Mouse (Mus musculus) naive thymus-derived CD4-positive, alpha-beta T cell, adult 2 months (primary cell): Measurements from ENCODE around the gene Eef2.
"Not testable (repeated sequence)": the region's sequence is repeated elsewhere in the genome, so short reads cannot be mapped to it uniquely, and the experiment has no call there.

Experiments used
- DNase-seq: peaks from one replicate; pipeline ENCODE4 v3.0.0-alpha.2; 2011; ENCODE audit warnings: low read depth

The Eef2 gene

DNA sequence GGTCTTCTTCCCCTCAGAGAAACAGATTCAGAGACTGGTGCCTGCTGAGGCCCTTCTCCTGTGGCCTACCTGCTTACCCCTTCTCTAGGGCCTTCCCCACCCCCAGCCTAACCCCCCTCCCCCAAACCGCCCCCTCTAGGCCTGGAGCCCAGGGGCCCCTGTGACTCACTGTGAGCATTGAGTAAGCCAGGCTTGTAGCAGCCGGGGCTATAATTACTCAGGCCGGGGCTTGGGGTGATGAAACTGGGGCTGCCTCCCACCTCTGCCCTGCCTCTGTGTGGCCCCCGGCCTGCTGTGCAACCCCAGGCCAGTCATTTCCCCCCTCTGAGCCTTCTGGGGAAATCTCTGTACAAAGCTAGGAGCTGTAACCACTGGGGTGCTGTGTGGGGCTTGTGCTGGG is 30.1 kb upstream of the Eef2 start:
- no peak for DNase-seq

DNA sequence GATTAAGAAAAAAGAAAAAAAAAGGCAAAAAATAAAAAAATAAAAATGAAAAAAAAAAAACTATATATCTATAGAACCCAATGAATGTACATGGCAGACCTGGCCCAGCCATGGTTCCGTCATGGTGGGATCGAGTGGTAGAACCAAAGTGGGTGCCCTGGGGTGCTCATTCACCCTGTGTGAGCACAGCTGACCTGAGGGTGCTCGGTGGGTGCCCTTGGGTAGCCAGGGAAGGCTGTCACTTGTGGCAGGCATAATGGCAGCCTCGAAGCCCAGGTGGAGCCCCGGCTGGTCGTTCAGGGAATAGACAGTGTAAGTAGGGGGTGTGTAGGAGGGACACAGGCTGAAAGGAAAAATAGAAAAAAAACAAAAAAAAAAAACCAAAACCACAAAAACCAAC is 25.2 kb upstream of the Eef2 start:
- no peak for DNase-seq

DNA sequence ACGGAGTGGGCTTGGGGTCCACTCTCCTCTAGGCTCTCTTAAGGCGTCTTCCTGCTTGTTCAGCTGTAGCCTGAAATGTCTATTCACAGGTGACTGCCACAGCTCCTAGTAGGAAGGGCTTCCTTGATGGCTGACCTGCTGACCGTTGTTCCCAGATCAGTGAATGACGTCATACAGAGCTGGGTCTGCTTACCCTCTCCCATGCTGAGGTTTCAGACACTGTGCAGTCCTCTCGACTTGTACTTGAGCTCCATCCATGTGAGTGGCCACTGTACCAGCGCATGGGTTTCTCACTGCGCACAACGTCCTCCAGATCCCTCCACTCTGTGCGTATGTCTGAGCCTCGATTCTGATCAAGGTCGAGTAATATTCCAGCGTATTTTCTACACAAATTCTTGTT is 23.8 kb upstream of the Eef2 start:
- DNase-seq, result no peak

DNA sequence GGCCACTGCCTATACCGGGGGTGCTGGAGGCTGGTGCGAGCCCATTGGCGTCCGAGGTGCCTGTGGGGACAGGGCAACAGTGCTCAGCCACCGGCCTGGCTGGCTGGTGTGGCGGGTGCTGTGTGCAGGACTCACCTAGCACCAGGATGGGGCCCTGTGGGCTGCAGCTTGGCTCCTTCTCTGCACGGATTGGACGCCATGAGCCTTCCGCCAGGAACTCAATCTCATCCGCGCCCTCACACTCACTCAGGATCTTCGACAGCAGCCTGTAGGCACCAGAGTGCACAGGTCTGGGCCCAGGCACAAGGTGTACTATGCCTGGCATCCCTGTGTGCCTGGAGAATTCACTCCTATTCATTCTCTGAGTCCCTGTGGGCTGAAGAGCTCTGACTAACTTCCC is 22.1 kb upstream of the Eef2 start:
- no peak for DNase-seq

DNA sequence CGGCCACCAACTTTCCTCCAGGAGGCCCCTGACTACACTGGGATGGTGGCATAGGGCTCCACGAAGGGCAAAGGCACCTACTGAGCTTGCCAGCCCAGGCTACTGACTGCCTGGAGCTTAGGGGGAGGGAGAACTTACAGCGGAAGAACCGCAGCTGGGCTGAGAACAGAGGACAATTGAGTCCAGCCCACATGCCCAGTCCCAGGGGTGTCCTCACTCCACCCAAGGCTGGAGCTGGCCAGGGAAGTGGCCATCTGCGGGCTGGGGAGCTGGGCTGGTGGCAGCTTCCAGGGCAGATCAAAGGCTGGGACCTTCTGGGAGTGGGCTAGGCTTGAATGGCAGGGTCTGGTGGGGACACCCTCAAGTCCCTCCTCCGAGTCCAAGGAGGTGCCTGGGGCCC is 21.7 kb upstream of the Eef2 start:
- DNase-seq, result no peak

DNA sequence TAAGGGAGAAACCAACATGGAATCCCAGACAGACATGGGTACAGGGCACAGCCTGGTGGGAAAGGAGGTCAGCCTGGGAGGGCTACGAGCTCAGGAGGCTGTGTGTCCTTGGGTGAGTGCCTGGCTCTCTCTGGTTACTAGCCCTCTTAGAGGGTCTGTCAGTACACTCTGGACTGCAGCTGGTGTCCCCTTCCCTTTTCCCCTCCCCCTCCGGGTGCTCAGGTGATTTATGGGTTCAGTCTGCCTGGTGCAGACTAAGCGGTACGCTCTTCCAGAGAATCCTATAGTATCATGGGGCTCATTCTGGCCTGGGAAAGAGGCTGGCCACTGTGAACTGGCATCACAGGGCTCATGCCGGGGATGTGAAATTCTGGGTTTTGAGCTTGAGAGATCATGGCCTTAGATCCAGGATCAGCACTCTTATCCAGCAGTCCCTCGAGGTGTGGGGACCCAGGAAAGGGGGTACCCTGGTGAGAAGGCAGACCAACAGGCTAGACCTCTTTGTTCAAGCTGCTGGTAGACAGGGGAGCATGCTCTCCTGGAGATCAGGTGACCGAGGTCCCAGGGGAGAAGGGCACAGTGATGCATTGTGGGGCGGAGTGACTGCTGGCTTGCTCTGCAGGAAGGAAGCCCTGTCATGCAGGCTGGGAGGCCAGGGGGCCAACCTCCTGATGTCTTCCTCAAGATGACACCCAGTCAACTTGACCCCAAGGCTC is 14.7 kb upstream of the Eef2 start:
- no peak for DNase-seq

DNA sequence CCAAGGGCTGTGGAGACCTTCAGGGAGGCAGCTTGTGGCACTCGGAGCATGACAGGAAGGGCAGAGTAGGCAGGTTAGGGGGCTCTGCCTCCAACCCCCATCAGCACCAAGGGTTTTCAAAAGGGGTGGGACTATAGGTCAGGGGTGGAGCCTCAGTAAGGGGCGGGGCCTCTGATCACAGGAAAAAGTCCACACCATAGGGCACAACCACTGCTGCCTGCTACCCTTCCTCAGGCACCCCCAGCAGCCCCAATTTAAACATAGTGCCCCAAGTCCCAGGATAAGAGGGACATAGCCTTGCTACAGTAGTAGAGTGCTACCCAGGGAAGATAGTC is 14.1 kb upstream of the Eef2 start:
- DNase-seq, result no peak

DNA sequence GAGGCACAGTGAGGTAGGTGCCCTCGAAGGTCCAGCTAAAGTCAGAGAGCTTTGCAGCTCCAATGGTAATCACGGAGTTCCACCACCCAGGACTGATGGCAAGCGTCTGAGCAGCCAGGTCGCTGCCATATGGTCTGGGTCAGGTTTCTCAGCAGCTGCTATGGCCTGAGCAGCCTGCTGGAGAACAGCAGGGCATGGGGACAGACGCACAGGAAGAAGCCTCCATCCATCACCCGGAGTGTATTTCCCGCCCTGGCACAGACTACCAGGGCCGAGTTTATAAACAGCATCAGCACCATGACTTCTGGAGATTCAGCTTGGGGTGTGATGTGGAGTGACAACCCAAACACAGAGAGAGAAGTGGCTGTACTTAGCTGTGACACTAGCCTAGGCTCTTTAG is 11.3 kb upstream of the Eef2 start:
- DNase-seq, result no peak

DNA sequence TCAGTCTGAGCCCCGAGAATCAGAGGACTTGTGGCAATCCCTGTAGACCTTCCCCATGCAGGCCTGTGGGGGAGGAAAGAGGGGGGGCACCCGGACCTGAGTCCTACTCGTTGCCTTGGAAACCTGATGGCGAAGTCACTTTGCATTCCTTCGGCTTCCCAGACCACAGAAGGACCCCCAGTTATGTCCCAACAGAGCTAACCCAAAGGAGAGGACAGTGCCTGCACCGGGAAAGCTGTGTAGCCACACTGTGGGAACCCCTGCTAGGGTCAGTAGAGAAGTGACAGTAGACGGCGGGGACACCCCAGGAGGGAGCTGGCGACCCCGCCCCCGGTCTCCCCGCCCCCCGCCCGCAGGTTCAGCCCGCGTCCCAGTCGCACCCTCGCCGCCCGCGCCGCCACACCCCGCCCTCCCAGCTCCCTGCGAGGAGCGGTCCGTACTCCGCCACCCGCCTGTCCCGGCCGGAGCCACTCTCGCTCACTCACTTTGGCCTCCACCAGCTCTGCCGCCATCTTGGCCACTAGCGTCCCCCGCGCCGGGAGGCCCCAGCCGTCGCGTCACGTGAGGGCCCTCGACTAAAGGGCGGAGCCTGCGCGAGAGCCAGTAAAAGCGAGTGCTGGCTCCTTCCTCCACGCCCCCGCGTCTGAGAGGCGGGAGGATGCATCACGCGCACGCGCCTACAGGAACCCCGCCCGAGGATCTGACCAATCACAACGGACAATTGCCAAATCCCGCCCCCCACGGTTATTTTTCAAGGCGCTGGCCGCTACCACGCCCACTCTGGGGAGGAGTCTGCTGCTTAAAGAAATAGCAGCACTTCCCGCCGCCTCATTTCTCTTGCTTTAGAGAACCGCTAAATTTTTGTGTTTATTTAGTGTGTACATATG is 9.0 kb upstream of the Eef2 start, which contains the start of gene Pias4:
Pias4 (minus strand) TSS at position 724 of the 887 bp plus-strand sequence.
- DNase-seq, result peak; percentile 100

DNA sequence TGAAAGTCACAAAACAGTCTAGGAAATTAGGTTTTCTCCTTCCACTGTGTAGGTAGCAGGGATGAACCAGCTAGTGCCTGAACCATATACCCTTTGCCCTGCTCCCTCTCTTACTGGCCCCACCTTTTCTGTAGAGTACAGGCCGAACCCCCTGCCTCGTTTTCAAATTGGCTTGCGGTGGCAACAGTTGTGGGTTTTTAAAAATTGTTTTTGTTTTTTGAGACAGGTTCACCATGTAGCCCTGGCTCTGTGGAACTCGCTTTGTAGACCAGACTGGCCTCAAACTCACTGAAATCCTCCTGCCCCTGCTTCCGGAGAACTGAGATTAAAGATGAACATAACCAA is 8.4 kb upstream of the Eef2 start:
- DNase-seq, result no peak

DNA sequence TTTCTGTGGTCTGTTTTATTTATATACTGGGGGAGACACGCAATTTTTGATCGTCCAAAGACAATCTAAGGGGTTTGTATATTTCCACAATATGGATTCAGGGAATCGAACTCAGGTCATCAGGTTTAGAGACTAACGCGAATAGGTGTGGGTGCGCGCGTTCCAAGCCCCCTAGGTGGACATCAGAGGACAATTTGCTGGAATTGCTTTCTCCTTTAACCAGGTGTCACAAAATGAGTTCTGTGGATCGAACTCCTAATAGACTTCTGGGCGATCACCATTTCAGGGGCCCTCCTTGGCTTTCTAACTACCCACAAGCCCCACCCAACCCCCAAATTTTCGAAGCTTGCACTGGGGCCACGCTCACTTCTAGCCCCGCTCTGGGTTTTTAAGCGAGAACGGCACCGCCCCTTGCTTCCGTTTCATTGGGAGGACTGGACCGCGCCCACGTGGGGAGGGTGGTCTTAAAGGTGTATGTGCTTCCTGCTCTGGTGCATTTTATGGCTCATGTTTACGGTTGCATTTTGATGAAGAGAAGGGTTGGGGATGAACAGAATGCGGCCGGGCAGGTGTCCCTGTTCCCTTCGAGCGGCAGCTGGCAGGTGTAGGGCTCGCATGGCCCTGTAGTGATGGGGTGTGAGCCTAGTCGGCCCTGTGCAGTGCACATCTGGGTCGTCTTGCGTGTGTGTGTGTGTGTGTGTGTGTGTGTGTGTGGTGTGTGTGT is 7.7 kb upstream of the Eef2 start:
- DNase-seq, result peak; percentile 87

DNA sequence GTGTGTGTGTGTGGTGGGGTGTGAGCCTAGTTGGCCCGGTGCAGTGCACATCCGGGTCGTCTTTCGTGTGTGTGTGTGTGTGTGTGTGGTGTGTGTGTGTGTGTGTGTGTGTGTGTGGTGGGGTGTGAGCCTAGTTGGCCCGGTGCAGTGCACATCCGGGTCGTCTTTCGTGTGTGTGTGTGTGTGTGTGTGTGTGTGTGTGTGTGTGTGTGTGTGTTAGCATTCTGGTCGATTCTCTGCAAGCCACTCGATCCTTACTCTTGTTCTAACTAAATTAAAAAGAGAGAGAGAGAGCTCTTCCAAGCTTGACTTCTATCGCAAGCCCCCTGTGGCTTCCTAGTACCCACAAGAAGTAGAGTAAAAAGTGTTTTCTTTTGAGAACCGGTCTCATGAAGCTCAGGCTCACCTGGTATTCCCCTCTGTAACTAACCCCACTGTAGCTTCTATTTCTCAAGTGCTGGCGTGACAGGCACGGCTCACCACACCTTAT is 7.0 kb upstream of the Eef2 start:
- DNase-seq, result peak; percentile 89

DNA sequence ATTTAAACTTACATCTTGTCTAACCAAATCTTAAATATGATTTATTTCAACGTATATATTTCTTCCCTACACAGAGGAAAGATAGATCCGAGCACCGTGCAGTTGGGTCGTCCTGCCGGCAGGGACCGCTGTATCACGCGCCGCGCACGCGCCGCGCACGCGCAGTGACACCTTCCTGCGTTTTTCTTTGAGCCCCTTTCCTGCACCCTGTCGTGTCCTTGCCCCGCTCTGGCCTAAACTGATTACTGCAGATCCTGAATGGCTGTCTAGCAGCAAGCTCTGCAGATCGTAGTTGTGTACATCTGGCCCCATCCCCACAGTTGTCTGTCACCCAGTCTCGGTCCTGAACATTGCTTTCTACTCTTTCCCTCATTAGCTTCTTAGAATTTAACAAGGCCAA is 3.3 kb upstream of the Eef2 start:
- peak; percentile 94 for DNase-seq

DNA sequence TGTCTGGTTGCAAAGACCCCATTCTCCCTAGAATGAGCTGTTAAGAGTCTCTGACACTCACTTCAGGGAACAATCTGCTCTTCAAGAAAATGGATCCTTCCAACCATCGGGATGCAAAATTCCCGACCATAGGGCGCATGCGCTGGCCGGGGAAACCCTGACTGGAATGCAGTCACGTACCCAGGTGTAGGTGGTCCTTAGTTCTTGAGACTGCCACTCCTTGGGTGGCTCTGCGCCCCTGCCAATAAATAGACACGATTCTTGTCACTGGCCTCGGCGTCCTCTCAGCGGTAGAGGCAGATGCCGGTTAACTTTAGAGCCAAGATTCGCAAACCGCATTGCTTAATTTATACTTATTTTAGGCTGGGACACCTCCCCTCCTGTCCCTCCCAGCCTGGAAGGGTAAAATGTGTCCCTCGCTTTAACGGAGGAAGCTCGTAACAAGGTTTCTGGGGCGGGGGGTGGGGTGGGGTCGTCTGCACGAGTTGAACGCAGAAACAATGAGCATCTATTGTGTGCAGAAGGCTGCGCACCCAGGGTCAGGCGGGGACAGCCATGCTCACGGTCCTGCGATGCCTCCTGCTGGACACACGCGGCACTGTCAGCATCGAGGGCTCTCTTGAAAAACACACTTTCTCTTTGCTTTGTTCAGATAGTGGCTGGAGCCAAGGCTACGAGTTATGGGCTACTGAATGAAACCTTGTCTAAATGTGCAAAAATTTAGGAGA is 1.6 kb upstream of the Eef2 start:
- peak; percentile 93 for DNase-seq

DNA sequence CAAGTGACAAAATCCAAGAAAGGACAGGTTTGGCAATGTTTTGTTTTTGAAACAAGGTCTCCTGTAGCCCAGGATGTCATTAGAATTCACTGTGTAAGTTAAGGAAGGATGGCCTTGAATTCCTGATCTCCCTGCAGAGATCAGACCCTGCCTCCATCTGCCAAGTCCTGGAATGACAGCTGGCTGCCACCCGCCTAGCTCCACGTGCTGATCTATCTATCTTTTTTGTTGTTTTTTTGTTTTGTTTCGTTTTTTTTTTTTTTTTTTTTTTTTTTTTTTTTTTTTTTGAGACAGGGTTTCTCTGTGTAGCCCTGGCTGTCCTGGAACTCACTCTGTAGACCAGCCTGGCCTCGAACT is 1.1 kb upstream of the Eef2 start:
- DNase-seq, result not testable (repeated sequence)

DNA sequence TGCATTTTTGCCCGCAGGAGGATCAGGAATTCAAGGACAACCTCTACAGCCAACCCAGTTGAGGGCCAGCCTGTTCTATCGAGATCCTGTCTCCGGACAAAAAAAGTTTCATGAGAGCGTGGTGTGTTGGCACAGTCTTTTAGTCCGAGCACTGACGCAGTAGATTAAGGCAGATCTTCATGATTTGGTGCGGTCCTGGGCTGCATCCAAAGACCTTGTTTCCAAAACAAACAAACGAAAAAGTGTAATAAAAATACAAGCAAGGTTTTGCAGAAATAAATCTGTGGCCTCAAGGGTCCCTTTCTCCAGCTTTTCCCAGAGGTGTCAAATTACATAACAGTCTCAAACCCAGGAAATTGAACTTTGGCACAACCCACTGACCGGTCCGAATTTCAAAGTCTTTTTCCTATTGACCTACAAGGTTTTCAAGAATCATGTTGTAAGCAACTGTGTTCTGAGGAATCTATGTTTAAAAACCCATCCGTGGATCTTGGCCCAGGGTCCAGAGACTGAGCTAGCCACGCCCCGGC is 430 bp upstream of the Eef2 start:
- no peak for DNase-seq

DNA sequence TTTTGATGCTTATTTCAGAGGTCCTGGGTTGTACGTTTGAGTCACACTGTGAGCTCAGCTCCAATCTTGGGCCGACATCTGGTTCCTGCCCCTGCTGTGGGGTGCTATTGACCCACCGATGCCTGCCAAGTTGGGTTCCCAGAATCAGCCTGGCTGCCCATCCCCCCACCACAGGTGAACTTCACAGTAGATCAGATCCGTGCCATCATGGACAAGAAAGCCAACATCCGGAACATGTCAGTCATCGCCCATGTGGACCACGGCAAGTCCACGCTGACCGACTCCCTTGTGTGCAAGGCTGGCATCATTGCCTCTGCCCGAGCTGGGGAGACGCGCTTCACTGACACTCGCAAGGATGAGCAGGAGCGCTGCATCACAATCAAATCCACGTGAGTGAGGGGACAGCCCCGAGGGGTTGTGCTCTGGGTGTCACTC is 1.1 kb downstream of the Eef2 start:
- DNase-seq, result no peak

DNA sequence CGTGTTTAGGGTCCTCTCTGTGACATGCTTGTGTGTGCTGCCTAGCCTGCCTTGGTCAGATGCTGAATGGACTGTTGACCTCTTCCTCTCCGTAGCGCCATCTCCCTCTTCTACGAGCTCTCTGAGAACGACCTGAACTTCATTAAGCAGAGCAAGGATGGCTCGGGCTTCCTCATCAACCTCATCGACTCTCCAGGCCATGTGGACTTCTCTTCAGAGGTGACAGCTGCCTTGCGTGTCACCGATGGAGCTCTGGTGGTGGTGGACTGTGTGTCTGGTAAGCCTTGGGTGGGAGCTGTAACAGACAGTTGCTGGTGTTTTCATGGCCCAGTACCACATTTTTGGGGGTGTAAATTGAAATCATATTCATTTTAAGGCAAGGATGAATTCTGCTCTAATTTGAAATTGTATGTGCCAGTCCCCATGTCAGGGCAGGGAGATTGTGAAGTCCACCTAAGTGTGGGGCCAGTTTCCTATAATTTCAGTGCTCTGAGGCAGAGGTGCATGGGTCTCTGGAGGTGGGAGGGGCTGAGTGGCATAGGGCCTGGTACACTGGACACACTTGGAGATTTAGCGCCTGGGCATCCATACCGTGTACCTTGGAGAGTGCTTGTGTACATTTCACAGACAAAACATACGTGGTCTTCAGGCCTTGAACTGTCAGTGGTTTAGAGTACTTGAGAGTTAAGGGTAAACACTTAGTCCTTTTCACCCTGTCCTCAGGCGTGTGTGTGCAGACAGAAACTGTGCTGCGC is 1.7 kb downstream of the Eef2 start:
- DNase-seq, result no peak

DNA sequence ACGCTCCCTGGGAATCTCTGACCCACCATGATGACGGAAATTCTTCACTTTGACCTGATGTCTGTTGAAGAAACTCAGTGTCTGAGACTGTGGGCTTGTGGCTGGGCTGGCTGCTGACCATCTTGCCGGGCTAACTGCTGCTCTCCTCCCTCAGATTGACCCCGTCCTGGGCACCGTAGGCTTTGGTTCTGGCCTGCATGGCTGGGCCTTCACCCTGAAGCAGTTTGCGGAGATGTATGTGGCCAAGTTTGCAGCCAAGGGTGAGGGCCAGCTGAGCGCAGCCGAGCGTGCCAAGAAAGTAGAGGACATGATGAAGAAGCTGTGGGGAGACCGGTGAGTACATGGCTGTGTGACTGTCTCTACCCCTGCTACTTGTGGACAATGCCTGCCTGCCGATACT is 2.5 kb downstream of the Eef2 start:
- DNase-seq, result no peak

DNA sequence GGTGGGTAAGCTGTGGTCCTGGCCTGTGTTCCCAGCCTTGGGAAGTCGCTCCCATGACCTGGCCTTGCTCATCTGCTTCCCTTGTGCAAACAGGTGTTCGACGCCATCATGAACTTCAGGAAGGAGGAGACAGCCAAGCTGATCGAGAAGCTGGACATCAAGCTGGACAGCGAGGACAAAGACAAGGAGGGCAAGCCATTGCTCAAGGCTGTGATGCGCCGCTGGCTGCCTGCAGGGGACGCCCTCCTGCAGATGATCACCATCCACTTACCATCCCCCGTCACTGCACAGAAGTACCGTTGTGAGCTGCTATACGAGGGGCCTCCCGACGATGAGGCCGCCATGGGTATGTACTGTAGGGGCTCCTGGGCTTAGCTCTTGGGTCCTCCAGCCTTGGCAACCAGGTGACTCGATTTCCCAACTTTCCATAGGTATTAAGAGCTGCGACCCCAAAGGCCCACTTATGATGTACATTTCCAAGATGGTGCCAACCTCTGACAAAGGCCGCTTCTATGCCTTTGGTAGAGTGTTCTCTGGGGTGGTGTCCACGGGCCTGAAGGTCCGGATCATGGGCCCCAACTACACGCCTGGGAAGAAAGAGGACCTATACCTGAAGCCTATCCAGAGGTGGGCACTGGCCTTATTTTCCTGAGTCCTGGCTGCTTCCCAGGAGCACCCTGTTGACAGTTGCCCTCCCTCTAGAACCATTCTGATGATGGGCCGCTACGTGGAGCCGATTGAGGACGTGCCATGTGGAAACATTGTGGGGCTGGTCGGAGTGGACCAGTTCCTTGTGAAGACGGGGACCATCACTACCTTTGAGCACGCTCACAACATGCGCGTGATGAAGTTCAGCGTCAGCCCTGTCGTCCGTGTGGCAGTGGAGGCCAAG is 3.3 kb downstream of the Eef2 start:
- no peak for DNase-seq
